Mouse (Mus musculus) G1E-ER4 (cell line): ENCODE measurements around the gene Prkg1. TPM values are rescaled to one million over a fixed set of nuclear protein-coding genes. Genes with fewer than 3 reads are reported as not detected.

Experiments used
- GATA1 ChIP-seq: IDR thresholded peaks from one replicate; pipeline ENCODE4 v1.8.0; 2012; ENCODE audit warnings: low read length, inconsistent platforms
- polyA plus RNA-seq: library from polyadenylated mRNA; stranded (reverse); fragments of >175 nt; gene quantifications from 2 replicates; pipeline ENCODE4 v1.2.3, GENCODE M21; 2012

Gene Prkg1
- polyA plus RNA-seq, 1 experiment = 0.23 TPM

GRCm38 (mm10) chr19:30690691-30691090 lies 1074.1 kb downstream of the Prkg1 start:
- TF ChIP-seq GATA1 = no peak

- TF ChIP-seq GATA1 = no peak
Observed at GRCm38 (mm10) chr19:30687942-30688341, 1076.9 kb downstream of the Prkg1 start.

GRCm38 (mm10) chr19:30676308-30676707 lies 1088.5 kb downstream of the Prkg1 start:
- no peak for TF ChIP-seq GATA1

GRCm38 (mm10) chr19:30664269-30664668 lies 1100.6 kb downstream of the Prkg1 start:
- TF ChIP-seq GATA1 = no peak

- no peak for TF ChIP-seq GATA1
Observed at GRCm38 (mm10) chr19:30642629-30643170, 1122.1 kb downstream of the Prkg1 start.

- no peak for TF ChIP-seq GATA1
Observed at GRCm38 (mm10) chr19:30637471-30637870, 1127.4 kb downstream of the Prkg1 start.

GRCm38 (mm10) chr19:30631051-30631450 lies 1133.8 kb downstream of the Prkg1 start:
- TF ChIP-seq GATA1 = no peak

GRCm38 (mm10) chr19:30626036-30626435 lies 1138.8 kb downstream of the Prkg1 start:
- TF ChIP-seq GATA1 = no peak

GRCm38 (mm10) chr19:30625391-30625790 lies 1139.4 kb downstream of the Prkg1 start:
- no peak for TF ChIP-seq GATA1

- TF ChIP-seq GATA1 = no peak
Observed at GRCm38 (mm10) chr19:30623620-30624019, 1141.2 kb downstream of the Prkg1 start.

GRCm38 (mm10) chr19:30613150-30613865 lies 1151.5 kb downstream of the Prkg1 start:
- no peak for TF ChIP-seq GATA1

GRCm38 (mm10) chr19:30586366-30586765 lies 1178.5 kb downstream of the Prkg1 start:
- no peak for TF ChIP-seq GATA1

GRCm38 (mm10) chr19:30564516-30564915 lies 1200.3 kb downstream of the Prkg1 start:
- no peak for TF ChIP-seq GATA1

GRCm38 (mm10) chr19:30563876-30564275 lies 1201.0 kb downstream of the Prkg1 start:
- no peak for TF ChIP-seq GATA1

- no peak for TF ChIP-seq GATA1
Observed at GRCm38 (mm10) chr19:30558024-30558423, 1206.8 kb downstream of the Prkg1 start.

GRCm38 (mm10) chr19:30554467-30554881 lies 1210.4 kb downstream of the Prkg1 start:
- TF ChIP-seq GATA1 = no peak

- no peak for TF ChIP-seq GATA1
Observed at GRCm38 (mm10) chr19:30553740-30554139, 1211.1 kb downstream of the Prkg1 start.
